ENCODE assay signal across 8 mouse cellular contexts in the genomic region with DNA sequence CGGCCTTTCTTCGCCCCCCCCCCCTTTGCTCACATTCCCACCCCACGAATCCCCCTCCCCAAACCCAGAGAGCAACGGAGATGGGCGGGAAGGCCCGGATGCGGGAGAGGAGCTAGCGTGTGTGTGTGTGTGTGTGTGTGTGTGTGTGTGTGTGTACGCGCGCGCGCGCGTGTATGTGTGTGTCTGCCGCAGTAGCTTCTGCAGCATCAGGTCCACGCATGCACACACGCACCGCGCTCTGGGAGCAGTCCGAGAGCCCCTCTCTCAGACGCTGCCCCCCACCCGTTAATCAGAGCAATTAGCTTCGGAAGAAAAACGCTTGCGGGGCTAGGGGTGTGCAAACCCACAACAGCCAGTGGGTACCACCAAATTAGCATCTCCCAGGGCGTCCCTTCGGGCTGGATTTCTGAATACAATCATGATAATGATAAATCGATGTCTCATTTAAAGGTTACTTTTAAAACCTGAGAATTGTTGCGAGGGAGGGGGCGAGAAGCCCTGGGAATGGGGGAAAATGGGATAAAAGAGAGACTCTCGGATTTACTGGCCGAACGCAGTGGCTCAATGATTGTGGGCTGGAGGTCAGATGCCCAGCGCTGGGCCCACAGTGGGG. TPM values are rescaled to one million over a fixed set of nuclear protein-coding genes. Genes with fewer than 3 reads are reported as not detected.
DNase-seq lines count a peak whose midpoint lies in the region; ATAC-seq lines count a peak whose summit lies in the region.

No protein-coding gene starts in this region.

- no peak for ATAC-seq in heart, embryonic 15.5 days (replicated peaks; ENCODE audit: insufficient number of reproducible peaks, insufficient read depth, low FRiP score, low read depth)
- ATAC-seq in hindbrain, embryonic 12.5 days (ENCODE audit: low FRiP score): peak; percentile 44
- peak; percentile 69 for ATAC-seq in midbrain, embryonic 15.5 days (replicated peaks)

- H3K27ac ChIP-seq in heart, embryonic 15.5 days: no peak overlapping the region
- H3K27ac ChIP-seq in hindbrain, embryonic 12.5 days: peak overlapping the region; percentile 94
- peak overlapping the region; percentile 93 for H3K27ac ChIP-seq in midbrain, embryonic 15.5 days

- H3K9me3 ChIP-seq in heart, embryonic 15.5 days (replicated peaks): no peaks in the 10 kb centered on the region
- H3K9me3 ChIP-seq in hindbrain, embryonic 12.5 days (replicated peaks): no peaks in the 10 kb centered on the region
- no peaks in the 10 kb centered on the region for H3K9me3 ChIP-seq in midbrain, embryonic 15.5 days

- H3K4me1 ChIP-seq in heart, embryonic 15.5 days (replicated peaks): peaks cover 66% of the 10 kb centered on the region
- H3K4me1 ChIP-seq in hindbrain, embryonic 12.5 days: peaks cover 58% of the 10 kb centered on the region
- H3K4me1 ChIP-seq in midbrain, embryonic 15.5 days: peaks cover 58% of the 10 kb centered on the region

- peak overlapping the region; percentile 46 for H3K4me3 ChIP-seq in heart, embryonic 15.5 days
- H3K4me3 ChIP-seq in hindbrain, embryonic 12.5 days: peak overlapping the region; percentile 34
- H3K4me3 ChIP-seq in midbrain, embryonic 15.5 days: peak overlapping the region; percentile 37

- H3K4me2 ChIP-seq in heart, embryonic 15.5 days: peak overlapping the region; percentile 75
- peak overlapping the region; percentile 94 for H3K4me2 ChIP-seq in hindbrain, embryonic 12.5 days (replicated peaks)
- H3K4me2 ChIP-seq in midbrain, embryonic 15.5 days: peak overlapping the region; percentile 89

- 2% methylated on average over 34 of the region's 35 CpGs for WGBS in heart, embryonic 15.5 days
- under 1% methylated on average over 34 of the region's 35 CpGs for WGBS in hindbrain, embryonic 12.5 days
- WGBS in midbrain, embryonic 15.5 days: under 1% methylated on average over 32 of the region's 35 CpGs

- H3K36me3 ChIP-seq in heart, embryonic 15.5 days: no peaks in the 10 kb centered on the region
- no peaks in the 10 kb centered on the region for H3K36me3 ChIP-seq in hindbrain, embryonic 12.5 days
- H3K36me3 ChIP-seq in midbrain, embryonic 15.5 days (replicated peaks): no peaks in the 10 kb centered on the region

- H3K27me3 ChIP-seq in heart, embryonic 15.5 days: peaks cover 77% of the 10 kb centered on the region
- peaks cover 77% of the 10 kb centered on the region for H3K27me3 ChIP-seq in hindbrain, embryonic 12.5 days
- peaks cover 41% of the 10 kb centered on the region for H3K27me3 ChIP-seq in midbrain, embryonic 15.5 days (replicated peaks)

- no peak for DNase-seq in heart, postnatal 25 days (ENCODE audit: low spot score)
- peak; percentile 18 for DNase-seq in urinary bladder, postnatal 25 days (ENCODE audit: low spot score)
- DNase-seq in urinary bladder, adult 18-20 months (ENCODE audit: low spot score in 2 of 2): no peak
- no peak for DNase-seq in spleen, adult 18-20 months
- no peak for DNase-seq in urinary bladder, postnatal 36 days (ENCODE audit: low spot score in 2 of 2)

- intact Hi-C loops in heart, postnatal 25 days (cut with DNase I): loop anchor here (5.0 kb wide), 1 partner anchor 138 kb away; no protein-coding TSS in a partner anchor

- H3K9ac ChIP-seq in heart, embryonic 15.5 days: peak overlapping the region; percentile 45
- peak overlapping the region; percentile 68 for H3K9ac ChIP-seq in hindbrain, embryonic 12.5 days
- H3K9ac ChIP-seq in midbrain, embryonic 15.5 days: peak overlapping the region; percentile 43

RNA-seq across cellular contexts. Expression of a gene that starts 13.1 kb away (rescaled TPM):
- 7.5 and 9.5 TPM in 2 replicates for polyA plus RNA-seq in heart, embryonic 15.5 days (2015; fragmentation: Nextera tagmentation; extraction: Ambion mirVana)
- 1 to 10 TPM; 4.4 to 7.6 TPM for total RNA-seq in heart, postnatal 25 days (2021)
- 9.9 and 11.6 TPM in 2 replicates for polyA plus RNA-seq in hindbrain, embryonic 12.5 days (2016; fragmentation: Nextera tagmentation; extraction: Ambion mirVana)
- polyA plus RNA-seq in midbrain, embryonic 15.5 days (2015; fragmentation: Nextera tagmentation; extraction: Ambion mirVana): 9.6 and 9.7 TPM in 2 replicates

RNA-seq across cellular contexts. Expression of a gene that starts 31.1 kb away (rescaled TPM):
- 11.6 and 18.0 TPM in 2 replicates for polyA plus RNA-seq in heart, embryonic 15.5 days (2015; fragmentation: Nextera tagmentation; extraction: Ambion mirVana)
- 1 to 10 TPM; 3.8 to 3.9 TPM for total RNA-seq in heart, postnatal 25 days (2021)
- polyA plus RNA-seq in hindbrain, embryonic 12.5 days (2016; fragmentation: Nextera tagmentation; extraction: Ambion mirVana): 60.5 and 62.5 TPM in 2 replicates
- 17.6 and 19.6 TPM in 2 replicates for polyA plus RNA-seq in midbrain, embryonic 15.5 days (2015; fragmentation: Nextera tagmentation; extraction: Ambion mirVana)

RNA-seq across cellular contexts. Expression of a gene that starts 32.2 kb away (rescaled TPM):
- polyA plus RNA-seq in heart, embryonic 15.5 days (2015; fragmentation: Nextera tagmentation; extraction: Ambion mirVana): 9.3 and 11.6 TPM in 2 replicates
- 10 to 100 TPM; 14.0 to 14.8 TPM for total RNA-seq in heart, postnatal 25 days (2021)
- polyA plus RNA-seq in hindbrain, embryonic 12.5 days (2016; fragmentation: Nextera tagmentation; extraction: Ambion mirVana): 13.2 and 15.0 TPM in 2 replicates
- 23.7 and 24.7 TPM in 2 replicates for polyA plus RNA-seq in midbrain, embryonic 15.5 days (2015; fragmentation: Nextera tagmentation; extraction: Ambion mirVana)
